ENCODE assay signal across 27 mouse cellular contexts in the genomic region with DNA sequence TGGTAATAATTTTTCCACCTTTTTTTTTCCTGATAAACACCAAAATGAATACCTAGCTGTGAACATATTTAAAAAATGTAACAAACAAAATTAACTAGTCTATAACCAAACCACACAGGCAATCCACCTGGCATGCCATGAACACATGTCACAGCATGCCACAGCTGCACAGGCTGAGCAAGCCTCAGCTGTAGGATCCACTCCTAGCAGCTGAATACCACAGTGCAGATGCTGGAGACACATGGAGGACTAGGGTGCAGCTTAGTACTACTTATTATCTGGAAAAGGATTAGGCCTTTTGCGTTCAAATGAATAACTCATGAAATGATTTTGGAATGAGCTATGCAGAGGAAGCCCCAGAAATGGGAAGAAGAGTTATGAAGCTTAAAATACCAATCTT.
"Had no signal": no experiment of that assay in that cellular context is flagged by ENCODE, and none has a peak within 500 bp of the region (broad histone marks: within the 10 kb centered on the region; RNA-seq: fewer than 3 reads in every experiment).

No protein-coding gene starts in this region.

- H3K36me3 ChIP-seq: heart, embryonic 13.5 days; heart, embryonic 15.5 days; hindbrain, embryonic 13.5 days; hindbrain, embryonic 15.5 days; kidney, embryonic 15.5 days; limb, embryonic 10.5 days; limb, embryonic 12.5 days; liver, embryonic 13.5 days had no signal

- H3K9me3 ChIP-seq: heart, embryonic 13.5 days; heart, embryonic 15.5 days; hindbrain, embryonic 13.5 days; hindbrain, embryonic 15.5 days; kidney, embryonic 15.5 days; limb, embryonic 10.5 days; limb, embryonic 12.5 days; liver, embryonic 13.5 days had no signal

- H3K27ac ChIP-seq: heart, adult 2 months; heart, embryonic 13.5 days; hindbrain, embryonic 13.5 days; hindbrain, postnatal 0 days; kidney, embryonic 15.5 days; kidney, postnatal 0 days; limb, embryonic 10.5 days; limb, embryonic 12.5 days; liver, embryonic 13.5 days had no signal

- H3K4me2 ChIP-seq: heart, embryonic 11.5 days; heart, embryonic 13.5 days; heart, embryonic 15.5 days; hindbrain, embryonic 13.5 days; hindbrain, embryonic 15.5 days; kidney, embryonic 15.5 days; limb, embryonic 12.5 days; liver, embryonic 11.5 days; liver, embryonic 13.5 days had no signal

- ATAC-seq: hindbrain, postnatal 0 days; intestine, embryonic 16.5 days had no signal

- H3K9ac ChIP-seq: heart, embryonic 13.5 days; heart, embryonic 15.5 days; hindbrain, embryonic 13.5 days; hindbrain, embryonic 15.5 days; kidney, embryonic 15.5 days; limb, embryonic 12.5 days; liver, embryonic 13.5 days had no signal

- H3K4me3 ChIP-seq: heart, adult 2 months; heart, embryonic 13.5 days; heart, embryonic 15.5 days; hindbrain, embryonic 13.5 days; hindbrain, embryonic 15.5 days; kidney, embryonic 15.5 days; layer of hippocampus, adult 2 months; left cerebral cortex, adult 2 months; limb, embryonic 10.5 days; limb, embryonic 12.5 days; liver, embryonic 13.5 days had no signal

- DNase-seq: gastrocnemius, postnatal 14 days; gastrocnemius, postnatal 36 days; heart, adult 11 months; heart, adult 2 months; heart, postnatal 14 days; heart, postnatal 36 days; kidney, adult 11 months; kidney, adult 2 months; kidney, adult 9 months; kidney, postnatal 14 days; kidney, postnatal 4 days; liver; liver, embryonic 13.5 days had no signal

- H3K4me1 ChIP-seq: heart, embryonic 13.5 days; heart, embryonic 15.5 days; kidney, embryonic 15.5 days; limb, embryonic 10.5 days; limb, embryonic 12.5 days; liver, embryonic 13.5 days had no signal

- H3K27me3 ChIP-seq: heart, embryonic 13.5 days; heart, embryonic 15.5 days; hindbrain, embryonic 13.5 days; hindbrain, embryonic 15.5 days; kidney, embryonic 15.5 days; limb, embryonic 12.5 days; liver, embryonic 13.5 days had no signal
